Mouse (Mus musculus): Measurements from ENCODE around the gene Pter. TPM values are rescaled to one million over a fixed set of nuclear protein-coding genes. Genes with fewer than 3 reads are reported as not detected.

Gene Pter
- total RNA-seq (2023) = under 1 TPM in 1 of 2 experiments, not detected in 1; 0.50 TPM

GRCm38 (mm10) chr2:12923804-12924591 lies at the start of gene Pter:
TSS of gene Pter (plus strand) at chr2:12924041.

GRCm38 (mm10) chr2:13011472-13011871 lies 87.6 kb downstream of the Pter start, which contains the start of gene C1ql3:
TSS of gene C1ql3 (minus strand) at chr2:13011806.

Other genes starting within 250 kb of the Pter start
- gene C1ql3, start 87.8 kb downstream of the Pter start, total RNA-seq (2023) = under 1 TPM in 1 of 2 experiments, not detected in 1; 0.20 TPM

Measured in T-cell, adult 66 days (primary cell).